Mouse (Mus musculus) 3T3-L1 (cell line): ENCODE measurements around the gene Usp5.

ENCODE experiments used
- DNase-seq: peaks from one replicate; pipeline ENCODE4 v3.0.0-alpha.2; 2015; ENCODE audit warnings: low read depth, low spot score

The Usp5 gene

GRCm38 (mm10) chr6:124828868-124829798 lies at the start of gene Usp5, which contains the start of gene Cdca3:
Usp5 (minus strand) TSS chr6:124829484.
Cdca3 (plus strand) TSS chr6:124829547.
- peak; percentile 100 for DNase-seq

DNA sequence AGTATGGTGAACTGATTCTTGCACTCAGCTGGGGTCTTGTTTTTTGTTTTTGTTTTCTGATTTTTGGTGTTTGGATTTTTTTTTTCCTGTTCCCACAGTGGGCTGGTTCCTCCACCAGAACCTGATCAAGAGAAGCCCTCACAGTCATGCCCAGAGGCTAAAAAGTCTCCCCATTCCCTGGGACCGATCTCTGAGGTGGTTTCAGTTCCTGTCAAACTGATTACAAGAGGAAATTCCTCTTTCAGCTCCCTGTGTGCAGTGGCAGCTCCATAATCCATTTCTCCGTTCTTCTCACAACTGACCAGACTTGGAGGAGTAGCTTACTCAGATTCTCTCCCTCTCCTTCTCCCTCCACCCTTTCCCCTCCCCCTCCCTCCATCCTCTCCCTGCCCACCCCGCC lies 45.1 kb upstream of the Usp5 start:
- DNase-seq = no peak

DNA sequence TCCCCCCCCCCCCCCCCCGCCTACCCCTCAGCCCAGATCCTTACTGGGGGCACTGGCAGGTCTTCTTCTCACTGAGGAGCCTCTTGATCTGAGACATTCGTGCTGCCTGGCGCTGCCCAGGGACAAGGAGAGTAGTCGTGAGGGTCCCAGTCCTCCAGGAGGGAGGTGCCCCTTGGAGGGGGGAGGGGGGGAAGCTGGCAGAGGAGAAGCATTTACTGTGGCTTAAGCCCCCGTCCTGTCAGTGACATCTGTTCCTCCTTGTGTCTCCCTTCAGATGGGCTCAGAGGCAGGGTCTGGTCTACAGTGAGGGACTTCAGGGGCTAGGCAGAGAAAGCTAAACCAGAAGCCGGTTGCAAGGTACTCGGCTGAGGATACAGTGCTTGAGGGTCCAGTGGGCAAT lies 37.3 kb upstream of the Usp5 start:
- no peak for DNase-seq

DNA sequence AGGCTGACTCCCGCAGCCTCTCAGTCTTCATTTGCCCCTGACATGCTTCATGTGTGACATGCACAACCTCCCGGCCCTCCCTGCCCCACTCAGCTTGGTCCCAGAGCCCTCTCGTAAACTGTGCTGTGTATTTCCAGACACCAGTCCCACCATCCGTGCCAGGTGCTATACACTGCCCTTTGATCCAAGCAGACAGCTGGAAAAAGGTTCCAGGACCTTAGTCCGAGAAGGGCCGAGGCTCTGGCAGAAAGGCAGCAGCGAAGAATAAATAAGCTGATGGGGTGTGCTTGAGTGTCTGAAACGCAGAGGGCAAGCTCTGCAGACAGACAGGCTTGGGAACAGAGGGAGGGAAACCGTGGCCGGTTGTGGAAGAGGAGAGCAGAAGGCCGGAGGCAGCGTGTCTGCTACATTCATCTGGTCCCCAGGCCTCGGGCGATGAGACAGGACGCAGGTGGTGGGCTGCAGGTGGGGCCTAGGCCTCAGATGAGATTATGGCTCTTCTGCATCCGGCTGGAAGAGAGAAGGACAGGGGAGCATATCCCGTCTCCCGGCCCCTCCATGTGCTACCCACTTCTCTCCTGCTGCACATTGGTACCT lies 36.6 kb upstream of the Usp5 start:
- DNase-seq = no peak

GRCm38 (mm10) chr6:124863658-124864298 lies 34.5 kb upstream of the Usp5 start, which contains the start of gene Gpr162:
Gpr162 (minus strand) TSS chr6:124863983.
- DNase-seq = no peak

DNA sequence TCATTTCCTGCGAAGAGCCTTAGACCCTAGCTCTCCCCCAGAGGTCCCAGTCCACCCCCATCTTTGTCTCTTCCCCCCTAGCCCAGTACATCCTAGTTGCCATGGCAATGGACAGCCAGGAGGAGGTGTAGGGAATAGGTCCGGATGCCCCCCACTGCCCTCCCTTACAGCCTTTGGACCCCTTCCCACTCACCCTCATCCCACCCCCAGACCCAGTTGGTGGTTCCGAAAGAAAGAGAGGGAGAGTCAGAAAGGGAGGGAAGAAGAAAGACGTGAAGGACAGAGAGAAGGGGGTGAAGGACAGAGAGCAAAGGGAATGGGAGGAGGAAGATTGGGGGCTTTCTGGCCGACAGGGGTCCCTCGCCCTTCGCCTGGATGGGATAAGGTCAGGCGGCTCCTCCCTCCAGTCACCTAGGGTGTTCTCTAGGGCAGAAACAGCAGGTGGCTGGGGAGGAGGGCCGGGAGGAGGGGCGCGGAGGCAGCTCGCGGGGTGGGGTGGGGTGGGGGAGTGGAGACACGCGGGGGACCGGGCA lies 33.9 kb upstream of the Usp5 start:
- DNase-seq = no peak

DNA sequence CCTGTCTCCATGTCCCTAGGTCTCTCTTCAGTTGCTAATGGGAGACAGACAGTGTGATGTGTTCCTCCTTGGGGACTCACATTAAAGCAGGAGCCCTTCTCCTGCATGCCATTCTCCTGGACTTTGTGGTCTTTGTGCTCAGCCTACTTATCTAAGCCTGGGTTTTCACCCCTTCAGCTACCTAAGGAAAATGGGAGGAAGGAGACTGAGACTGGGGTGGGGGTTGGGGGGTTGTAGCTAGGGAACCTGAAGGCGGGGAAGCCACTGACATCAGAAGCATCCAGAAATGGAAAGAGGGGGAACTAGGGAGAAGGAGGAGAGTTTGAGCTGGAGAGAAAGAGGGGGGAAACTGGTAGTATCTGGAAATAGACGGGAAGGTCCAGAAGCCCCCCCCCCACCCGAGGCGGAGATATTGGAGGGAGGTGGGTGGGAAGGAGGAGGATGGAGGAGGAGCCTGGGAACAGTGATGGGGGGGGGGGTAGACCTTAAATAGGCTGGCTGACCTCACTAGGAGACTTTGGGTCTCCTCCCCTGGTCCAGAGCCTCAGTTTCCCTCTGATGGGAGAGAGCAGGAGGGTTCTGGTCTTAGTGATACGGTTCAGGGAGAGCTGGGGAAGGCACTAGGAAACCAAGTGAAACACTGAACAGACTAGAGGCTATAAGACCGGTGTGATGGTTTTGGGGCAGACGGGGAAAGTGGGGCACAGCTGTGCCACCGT lies 33.3 kb upstream of the Usp5 start:
- no peak for DNase-seq

GRCm38 (mm10) chr6:124861802-124862201 lies 32.5 kb upstream of the Usp5 start:
- no peak for DNase-seq

DNA sequence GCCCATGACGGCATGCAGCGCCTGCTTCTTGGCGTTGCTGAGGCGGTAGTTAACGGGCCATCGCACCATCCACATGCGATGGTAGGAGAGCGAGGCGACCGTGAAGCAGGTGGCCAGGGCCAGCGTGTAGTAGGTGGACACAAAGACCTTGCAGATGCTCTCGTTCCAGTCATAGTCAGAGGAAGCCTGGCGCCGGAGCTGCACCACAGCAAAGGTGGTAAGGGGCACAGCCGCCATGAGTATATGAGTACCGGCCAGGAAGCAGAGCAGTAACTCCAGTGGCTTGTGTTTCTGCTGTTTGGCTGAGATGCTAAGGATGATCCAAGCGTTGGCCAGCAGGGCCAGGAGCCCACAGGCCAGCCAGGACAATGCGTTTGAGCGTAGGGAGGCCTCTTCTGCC lies 32.0 kb upstream of the Usp5 start:
- DNase-seq = no peak

- DNase-seq = no peak
Observed at GRCm38 (mm10) chr6:124860511-124860910, 31.2 kb upstream of the Usp5 start.

GRCm38 (mm10) chr6:124859725-124860124 lies 30.4 kb upstream of the Usp5 start:
- DNase-seq = peak; percentile 93

DNA sequence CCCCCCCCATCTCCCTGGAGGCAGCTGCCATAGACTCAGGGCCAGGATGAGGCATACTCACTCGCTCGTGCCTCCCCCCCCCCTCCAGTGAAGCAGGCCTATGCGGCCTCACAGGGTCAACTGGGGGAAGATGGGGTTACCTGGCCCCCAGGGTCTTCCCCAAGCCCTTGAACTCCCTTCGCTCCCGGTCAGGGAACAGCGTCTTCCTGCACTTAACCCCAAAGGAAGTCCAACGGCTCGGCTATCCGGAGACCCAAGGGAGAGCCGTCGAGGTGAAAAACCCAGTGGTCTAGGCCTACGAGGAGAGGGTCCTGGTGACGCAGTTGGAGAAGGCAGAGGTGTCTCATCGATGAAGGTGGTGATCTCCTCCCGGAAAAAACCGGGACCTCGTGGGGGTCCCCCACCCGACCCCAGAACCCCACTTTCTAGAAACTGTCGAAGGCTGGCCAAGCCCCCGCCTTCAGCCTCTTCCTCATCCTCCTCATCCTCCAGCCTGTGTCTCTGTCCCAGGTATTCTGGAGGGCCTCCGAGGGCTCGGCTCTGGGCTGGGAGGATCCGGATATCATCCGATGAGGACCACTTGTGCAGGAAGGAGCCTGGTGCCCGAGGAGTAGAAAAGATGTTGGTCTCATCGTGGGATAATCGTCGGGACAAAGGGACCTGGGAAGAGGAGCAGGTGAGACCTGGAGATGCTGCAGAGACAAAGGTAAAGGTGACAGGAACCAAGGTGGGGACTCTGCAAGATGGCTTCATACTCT lies 29.5 kb upstream of the Usp5 start:
- no peak for DNase-seq

- DNase-seq = peak; percentile 21
Observed at GRCm38 (mm10) chr6:124857840-124858530, 28.7 kb upstream of the Usp5 start.

- peak; percentile 80 for DNase-seq
Observed at GRCm38 (mm10) chr6:124856916-124857839, 27.9 kb upstream of the Usp5 start, which contains the start of gene P3h3. P3h3 (minus strand) TSS chr6:124857752.

- peak; percentile 17 for DNase-seq
Observed at GRCm38 (mm10) chr6:124856321-124856720, 27.0 kb upstream of the Usp5 start.

- DNase-seq = no peak
Observed at GRCm38 (mm10) chr6:124854647-124855046, 25.4 kb upstream of the Usp5 start.

- DNase-seq = no peak
Observed at GRCm38 (mm10) chr6:124850535-124850934, 21.3 kb upstream of the Usp5 start.

DNA sequence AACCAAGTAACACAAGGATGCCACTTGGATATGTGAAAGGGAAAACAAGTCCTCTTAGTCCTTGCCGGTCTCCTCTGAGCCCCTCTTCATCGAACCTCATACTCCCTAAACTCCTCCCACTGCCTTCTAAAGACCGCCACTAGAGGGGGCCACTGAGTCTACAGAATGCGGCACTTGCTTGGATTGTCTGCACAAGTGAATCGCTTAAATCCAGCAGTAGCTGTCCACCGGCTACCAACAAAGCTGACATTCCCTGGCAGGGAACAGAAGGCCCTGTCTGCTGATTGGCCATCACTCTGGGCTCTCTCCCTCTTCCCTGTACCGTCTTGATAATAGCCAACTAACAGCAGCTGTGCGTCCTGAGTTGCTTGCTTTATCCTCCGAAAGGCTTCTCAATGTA lies 18.0 kb upstream of the Usp5 start:
- peak; percentile 92 for DNase-seq
